Mouse (Mus musculus) cerebellum, adult 8-10 months (tissue): ENCODE data around the gene Card9.

ENCODE experiments used
- DNase-seq: peaks from one replicate; pipeline ENCODE4 v3.0.0; 2022

The Card9 gene

GRCm38 (mm10) chr2:26359983-26360382 is 735 bp downstream of the Card9 start:
- no peak for DNase-seq

DNA sequence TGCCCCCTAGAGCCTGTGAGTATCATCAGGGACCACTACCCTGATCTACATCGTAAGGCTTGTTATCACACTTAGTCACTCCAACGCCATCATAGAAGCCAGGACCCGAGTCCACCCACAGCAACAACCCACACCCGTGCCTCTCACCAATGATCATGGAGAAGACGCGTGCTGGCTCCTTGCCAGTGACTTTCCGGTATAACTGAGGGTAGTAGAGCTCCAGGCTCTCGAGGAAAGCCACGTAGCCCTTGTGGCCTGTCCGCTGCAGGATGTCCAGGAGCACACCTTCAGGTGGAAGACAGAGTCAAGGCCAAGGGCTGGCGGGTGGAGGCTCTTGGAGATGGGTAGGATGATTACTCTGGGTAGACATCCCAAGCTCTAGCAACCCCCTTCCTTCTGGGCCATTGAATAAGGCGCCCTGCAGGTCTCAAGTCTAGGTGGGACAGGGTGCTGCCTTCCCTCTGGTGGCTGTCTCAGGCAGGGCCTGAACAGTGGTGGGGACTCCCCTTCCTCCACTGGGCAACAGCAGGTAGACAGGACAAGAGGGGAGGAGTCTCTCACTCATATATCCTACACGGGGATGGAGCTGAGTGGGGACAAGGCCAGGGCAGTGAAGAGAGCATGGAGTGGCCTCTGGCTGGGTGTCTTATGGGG is 1.9 kb downstream of the Card9 start:
- no peak for DNase-seq

GRCm38 (mm10) chr2:26357484-26357883 is 3.2 kb downstream of the Card9 start:
- peak; percentile 29 for DNase-seq

- no peak for DNase-seq
Measured at GRCm38 (mm10) chr2:26356678-26357077, 4.0 kb downstream of the Card9 start.

DNA sequence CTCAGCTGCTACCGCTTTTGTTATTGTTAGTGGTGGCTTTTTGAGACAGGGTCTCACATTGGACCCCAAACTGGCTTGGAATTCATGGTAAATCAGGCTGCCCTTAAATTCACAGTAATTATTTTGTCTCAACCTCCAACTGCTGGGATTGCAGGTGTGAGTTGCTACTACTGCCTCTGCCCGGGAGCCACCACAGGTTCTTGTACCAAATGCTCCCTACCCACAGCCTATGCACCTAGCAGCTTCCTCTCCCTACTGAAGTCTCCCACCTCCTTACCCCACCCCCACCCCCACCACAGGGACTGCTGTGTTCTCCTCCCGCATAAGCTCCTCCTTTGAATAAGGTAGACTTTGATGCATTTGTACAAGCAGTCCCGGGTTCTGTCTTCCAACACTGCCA is 4.5 kb downstream of the Card9 start:
- no peak for DNase-seq

GRCm38 (mm10) chr2:26354401-26354800 is 6.3 kb downstream of the Card9 start:
- DNase-seq: no peak

DNA sequence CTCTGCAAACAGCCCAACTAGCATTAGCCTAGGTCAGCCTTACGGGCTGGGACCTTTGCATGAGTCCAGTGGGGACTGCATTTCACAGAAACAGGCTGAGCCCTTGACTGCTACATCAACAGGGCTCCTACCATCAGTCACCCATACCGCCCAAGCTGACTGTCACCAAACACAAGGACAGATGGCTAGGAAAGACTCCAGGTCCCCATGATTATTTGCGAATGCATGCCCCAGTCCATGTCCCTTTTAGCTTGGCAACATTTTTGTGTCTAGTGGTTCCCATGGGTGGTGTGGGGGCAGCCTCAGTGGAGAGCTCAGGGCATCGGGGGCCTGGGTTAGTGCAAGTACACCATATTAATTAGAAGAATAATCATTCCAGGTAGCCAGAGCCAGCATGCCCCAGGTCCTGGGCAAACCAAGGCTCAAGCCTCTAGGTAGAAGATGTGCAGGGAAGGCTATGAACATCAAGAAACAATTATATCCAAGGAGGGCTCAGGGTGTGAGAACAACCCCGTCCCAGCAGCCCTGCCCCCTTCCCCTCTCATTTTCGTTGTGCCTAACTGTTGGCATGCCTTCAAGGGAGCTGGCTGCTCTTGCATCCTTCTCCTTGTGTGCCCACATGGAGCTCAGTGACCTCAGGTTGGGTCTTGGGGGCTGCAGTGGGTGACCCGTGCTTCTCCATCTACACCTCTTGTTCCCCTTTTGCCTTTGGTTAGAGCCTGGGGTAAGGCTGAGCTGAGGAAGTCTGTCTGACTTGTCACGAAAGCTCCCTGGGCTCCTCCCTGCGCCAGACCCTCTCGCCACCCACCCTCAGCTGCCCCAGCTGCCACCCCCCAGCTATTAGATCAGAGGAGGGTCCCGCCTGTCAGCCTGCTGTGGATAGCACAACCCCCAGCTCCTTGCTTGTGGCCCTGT is 7.4 kb downstream of the Card9 start:
- peak; percentile 53 for DNase-seq

GRCm38 (mm10) chr2:26352291-26352910 is 8.3 kb downstream of the Card9 start:
- peak; percentile 60 for DNase-seq

GRCm38 (mm10) chr2:26351358-26352290 is 9.1 kb downstream of the Card9 start, which contains the start of gene Dnlz:
TSS of gene Dnlz (minus strand) at chr2:26352110.
- DNase-seq: peak; percentile 94

DNA sequence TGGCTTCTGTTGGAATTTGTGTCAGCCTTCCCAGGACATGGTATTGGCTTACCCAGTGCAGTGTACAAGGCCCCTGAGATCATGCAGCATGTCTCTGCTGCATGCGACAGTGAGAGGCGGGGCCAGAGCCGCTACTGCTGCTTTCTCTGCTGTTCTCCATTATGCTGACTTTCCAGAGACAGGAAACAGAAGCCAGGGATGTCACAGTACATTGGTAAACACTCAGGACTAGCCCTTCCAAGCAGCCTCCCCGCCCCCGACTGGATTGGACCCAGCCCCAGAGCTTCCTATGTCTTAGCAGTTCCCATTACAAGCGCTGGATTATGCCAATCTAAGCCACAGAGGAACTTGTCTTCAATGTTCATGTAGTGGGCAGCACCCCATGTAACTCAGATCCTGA is 12.5 kb downstream of the Card9 start:
- no peak for DNase-seq

- DNase-seq: no peak
Measured at GRCm38 (mm10) chr2:26342609-26343490, 17.9 kb downstream of the Card9 start.

DNA sequence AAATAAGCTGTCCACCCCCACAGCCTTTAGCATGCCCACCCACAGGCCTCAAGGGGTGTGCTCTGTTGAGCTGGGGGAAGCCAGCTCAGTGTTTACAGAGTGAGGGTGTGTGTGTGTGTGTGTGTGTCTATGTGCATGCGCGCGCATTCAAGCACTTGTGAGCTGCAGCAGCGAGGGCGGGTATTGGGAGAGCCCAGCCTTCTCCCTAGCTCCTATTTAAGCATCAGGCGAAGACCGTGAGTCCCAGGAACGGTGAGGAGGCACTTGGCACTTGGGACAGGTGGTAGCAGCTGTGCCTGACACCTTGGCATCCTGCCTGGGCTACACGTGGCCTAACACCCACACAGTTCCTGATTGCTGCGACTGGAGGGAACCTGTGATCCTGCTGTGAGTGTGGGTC is 18.7 kb downstream of the Card9 start:
- peak; percentile 67 for DNase-seq

DNA sequence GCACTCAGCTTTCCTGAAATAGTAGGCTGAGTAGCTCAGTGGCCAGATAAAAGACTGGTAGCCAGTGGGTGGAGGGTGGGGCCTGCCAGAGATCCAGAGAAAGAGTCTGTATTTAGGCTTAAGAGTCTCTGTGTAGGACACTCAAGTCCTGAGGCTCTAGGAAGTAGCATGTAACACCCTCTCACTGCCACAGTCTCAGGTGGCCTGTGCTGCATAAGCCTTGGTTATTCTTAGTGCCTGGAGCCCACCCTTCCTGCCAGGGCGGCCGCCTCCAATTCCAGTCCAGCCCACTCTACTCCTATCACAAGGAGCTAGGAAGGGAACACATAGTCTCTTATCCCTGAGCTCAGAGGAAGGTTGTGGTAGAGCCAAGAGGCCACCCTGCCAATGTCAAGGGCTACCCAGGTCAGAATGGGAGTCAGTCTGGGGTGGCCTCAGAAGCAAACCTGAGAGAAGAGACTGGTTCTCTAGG is 19.2 kb downstream of the Card9 start:
- DNase-seq: no peak

GRCm38 (mm10) chr2:26339204-26339551 is 21.5 kb downstream of the Card9 start:
- DNase-seq: peak; percentile 66

GRCm38 (mm10) chr2:26338302-26339203 is 22.2 kb downstream of the Card9 start:
- DNase-seq: peak; percentile 63

GRCm38 (mm10) chr2:26330702-26331101 is 30.0 kb downstream of the Card9 start:
- DNase-seq: no peak

GRCm38 (mm10) chr2:26330056-26330468 is 30.7 kb downstream of the Card9 start:
- no peak for DNase-seq

- no peak for DNase-seq
Measured at GRCm38 (mm10) chr2:26329402-26329801, 31.3 kb downstream of the Card9 start.

GRCm38 (mm10) chr2:26327852-26328251 is 32.9 kb downstream of the Card9 start:
- no peak for DNase-seq
